Mouse (Mus musculus) forebrain, embryonic 14.5 days (tissue): ENCODE results near the gene Pex11b. TPM values are rescaled to one million over a fixed set of nuclear protein-coding genes. Genes with fewer than 3 reads are reported as not detected.

Experiments used
- ATAC-seq: fragments of 200-750 bp; cut with Nextera tagmentation; 2 replicates; pipeline ENCODE4 v1.8.0; 2017; ENCODE audit warnings: mild to moderate bottlenecking, moderate library complexity
- DNase-seq: peaks from one replicate; pipeline ENCODE4 v3.0.0-alpha.2; 2015; ENCODE audit warnings: low spot score
- H3K27ac ChIP-seq: fragments of 300-500 bp; sonication (generic); 2 replicates; pipeline ENCODE4 v1.5.1; 2014; ENCODE audit warnings: low read depth, mild to moderate bottlenecking, control low read depth, low read length, moderate library complexity
- H3K27me3 ChIP-seq: fragments of 300-500 bp; sonication (generic); replicated peaks from 2 replicates; pipeline ENCODE4 v1.6.1; 2014; ENCODE audit warnings: low read length, control low read depth, mixed read lengths; ENCODE audit not compliant: control insufficient read depth, insufficient read depth
- H3K36me3 ChIP-seq: fragments of 300-500 bp; sonication (generic); 2 replicates; pipeline ENCODE4 v1.6.1; 2014; ENCODE audit warnings: low read length, control low read depth; ENCODE audit not compliant: control insufficient read depth, insufficient read depth
- H3K4me1 ChIP-seq: fragments of 300-500 bp; sonication (generic); 2 replicates; pipeline ENCODE4 v1.6.1; 2014; ENCODE audit warnings: antibody characterized with exemption, low read length, control low read depth; ENCODE audit not compliant: control insufficient read depth, insufficient read depth
- H3K4me2 ChIP-seq: fragments of 300-500 bp; sonication (generic); 2 replicates; pipeline ENCODE4 v1.6.1; 2014; ENCODE audit warnings: mild to moderate bottlenecking, control low read depth, low read length
- H3K4me3 ChIP-seq: fragments of 300-500 bp; sonication (generic); 2 replicates; pipeline ENCODE4 v1.5.1; 2014; ENCODE audit warnings: low read depth, low read length, control low read depth
- H3K9ac ChIP-seq: fragments of 300-500 bp; sonication (generic); 2 replicates; pipeline ENCODE4 v1.6.1; 2014; ENCODE audit warnings: mild to moderate bottlenecking, low read length, control low read depth, moderate library complexity
- H3K9me3 ChIP-seq: fragments of 300-500 bp; sonication (generic); replicated peaks from 2 replicates; pipeline ENCODE4 v1.6.1; 2016; ENCODE audit warnings: low read length, control low read depth, mixed read lengths; ENCODE audit not compliant: control insufficient read depth
- WGBS: fragments of 180-500 bp; shearing (Covaris S2); extraction: QIAGEN DNeasy Blood & Tissue Kit; methylation state at CpG from one replicate; pipeline ENCODE4 v1.1.7; 2014; 5-methylcytosine and 5-hydroxymethylcytosine counted together
- polyA plus RNA-seq: library from polyadenylated mRNA; unstranded; fragments of >200 nt; fragmentation: Nextera tagmentation; extraction: Ambion mirVana; gene quantifications from 2 replicates; pipeline ENCODE4 v1.2.1, GENCODE M21; 2014

Pex11b gene
- polyA plus RNA-seq, 1 experiment from 2014 or later: 64.4 TPM

- 92% methylated on average over 5 of the region's 5 CpGs for WGBS
- Histone ChIP-seq H3K9me3 (no peaks in the 10 kb centered on the region), H3K36me3 (no peaks in the 10 kb centered on the region), H3K4me2 (no peak overlapping the region), H3K4me3 (no peak overlapping the region), H3K27ac (no peak overlapping the region), H3K9ac (no peak overlapping the region), H3K27me3 (no peaks in the 10 kb centered on the region; the same call in none of the 2 replicates), H3K4me1 (peaks cover 2% of the 10 kb centered on the region; the same call in 1 of the 2 replicates)
- DNase-seq (no peak), ATAC-seq (no peak)
These were observed 31.7 kb downstream of the Pex11b start for GRCm38 (mm10) chr3:96666916-96667315.

- 48% methylated on average over 1 of the region's 1 CpGs for WGBS
- H3K9ac ChIP-seq: no peak overlapping the region
- no peak for ATAC-seq
- H3K9me3 ChIP-seq: no peaks in the 10 kb centered on the region
- no peak overlapping the region for H3K4me3 ChIP-seq
- H3K4me2 ChIP-seq: no peak overlapping the region
- no peak for DNase-seq
- no peaks in the 10 kb centered on the region; the same call in none of the 2 replicates for H3K27me3 ChIP-seq
- no peaks in the 10 kb centered on the region for H3K36me3 ChIP-seq
- peaks cover 2% of the 10 kb centered on the region; the same call in 1 of the 2 replicates for H3K4me1 ChIP-seq
- H3K27ac ChIP-seq: no peak overlapping the region
These were observed 32.1 kb downstream of the Pex11b start for GRCm38 (mm10) chr3:96667316-96667715.

DNA sequence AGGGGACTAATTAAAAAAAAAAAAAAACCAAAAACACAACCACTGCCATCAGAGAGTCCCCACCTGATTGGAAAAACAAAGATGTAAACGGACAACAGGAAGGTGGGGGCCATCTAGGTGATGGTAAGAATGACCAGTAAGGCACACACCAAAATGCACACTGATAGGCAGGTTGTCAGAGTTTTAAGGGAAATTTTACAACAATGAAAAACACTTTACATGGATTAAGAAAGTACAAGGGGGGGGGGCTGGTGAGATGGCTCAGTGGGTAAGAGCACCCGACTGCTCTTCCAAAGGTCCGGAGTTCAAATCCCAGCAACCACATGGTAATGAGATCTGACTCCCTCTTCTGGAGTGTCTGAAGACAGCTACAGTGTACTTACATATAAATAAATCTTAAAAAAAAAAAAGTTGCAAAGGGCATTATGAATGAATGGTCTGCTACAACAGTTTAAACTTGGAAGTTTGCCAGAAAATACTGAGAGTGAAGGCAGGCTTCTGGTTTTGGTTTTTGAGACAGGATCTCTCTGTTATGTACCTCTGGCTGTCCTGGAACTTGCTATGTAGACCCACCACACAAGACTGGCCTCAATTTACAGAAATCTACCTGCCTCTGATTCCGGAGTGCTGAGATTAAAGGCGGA, 33.4 kb downstream of the Pex11b start:
- Histone ChIP-seq H3K36me3 (no peaks in the 10 kb centered on the region), H3K9ac (no peak overlapping the region), H3K4me1 (peaks cover 2% of the 10 kb centered on the region; the same call in 1 of the 2 replicates), H3K27ac (no peak overlapping the region), H3K9me3 (no peaks in the 10 kb centered on the region), H3K4me2 (no peak overlapping the region), H3K4me3 (no peak overlapping the region), H3K27me3 (no peaks in the 10 kb centered on the region; the same call in none of the 2 replicates)
- no peak for ATAC-seq
- 95% methylated on average over 5 of the region's 5 CpGs for WGBS
- no peak for DNase-seq

DNA sequence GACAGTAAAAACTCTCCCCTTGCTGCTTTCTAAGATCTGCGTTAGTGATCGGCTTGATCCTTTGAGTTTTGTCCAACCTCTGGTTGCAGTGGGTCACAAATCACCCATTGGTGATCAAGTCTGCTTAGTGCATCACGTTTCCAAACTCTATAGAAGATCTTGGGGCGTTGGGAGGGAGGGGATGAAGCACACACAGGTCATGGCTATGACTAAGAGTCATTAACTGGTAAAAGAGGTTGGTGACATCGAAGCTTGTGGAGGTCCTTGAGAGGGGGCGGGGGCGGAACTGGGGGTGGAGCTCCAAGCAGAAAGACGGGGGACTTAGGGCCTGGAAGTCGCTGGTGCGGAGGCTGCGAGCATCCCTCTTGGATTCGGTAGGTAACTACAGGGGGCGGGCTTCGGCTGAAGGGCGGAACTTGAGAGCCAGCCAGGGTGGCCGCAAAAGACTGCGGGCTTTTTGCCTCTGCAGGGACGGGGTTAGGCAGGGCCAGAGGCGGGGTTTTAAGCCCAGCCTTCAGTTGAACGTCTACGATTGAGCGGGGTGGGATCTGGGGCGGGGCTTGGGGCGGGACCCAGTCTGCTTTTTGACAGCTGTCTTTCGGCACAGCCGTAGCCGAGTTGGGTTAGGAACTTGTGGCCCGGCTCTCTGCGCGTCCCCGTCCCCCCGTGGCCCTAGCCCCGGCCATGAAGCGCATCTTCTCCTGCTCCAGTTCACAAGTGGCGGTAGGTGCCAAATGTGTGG, 34.7 kb downstream of the Pex11b start, which contains the start of gene Ankrd35:
TSS of gene Ankrd35 (plus strand) at position 405 of the 742 bp plus-strand sequence.
- Histone ChIP-seq H3K27ac (no peak within 1 kb of the TSS), H3K9ac (peak within 1 kb of the TSS; percentile 52), H3K36me3 (no peaks in the 10 kb centered on the region), H3K4me1 (peaks cover 2% of the 10 kb centered on the region; the same call in 1 of the 2 replicates), H3K27me3 (no peaks in the 10 kb centered on the region; the same call in none of the 2 replicates), H3K4me2 (peak within 1 kb of the TSS; percentile 69), H3K9me3 (no peaks in the 10 kb centered on the region), H3K4me3 (peak within 1 kb of the TSS; percentile 37)
- 6% methylated on average over 35 of the region's 35 CpGs for WGBS
- peak; percentile 89 for ATAC-seq
- DNase-seq: peak; percentile 81

- Histone ChIP-seq H3K9me3 (no peaks in the 10 kb centered on the region), H3K9ac (no peak overlapping the region), H3K27me3 (no peaks in the 10 kb centered on the region; the same call in none of the 2 replicates), H3K4me1 (peaks cover 2% of the 10 kb centered on the region; the same call in 1 of the 2 replicates), H3K36me3 (no peaks in the 10 kb centered on the region), H3K4me2 (no peak overlapping the region), H3K27ac (no peak overlapping the region), H3K4me3 (no peak overlapping the region)
- DNase-seq (no peak), ATAC-seq (no peak)
- WGBS: 96% methylated on average over 5 of the region's 5 CpGs
These were observed 36.3 kb downstream of the Pex11b start for GRCm38 (mm10) chr3:96671519-96671918.

- H3K27ac ChIP-seq: no peak overlapping the region
- 67% methylated on average over 4 of the region's 4 CpGs for WGBS
These were observed 38.3 kb downstream of the Pex11b start for GRCm38 (mm10) chr3:96673514-96673913.

GRCm38 (mm10) chr3:96674442-96674841, 39.3 kb downstream of the Pex11b start:
- ATAC-seq: no peak
- no peak overlapping the region for H3K27ac ChIP-seq
- no peaks in the 10 kb centered on the region; the same call in none of the 2 replicates for H3K27me3 ChIP-seq
- no peak overlapping the region for H3K4me3 ChIP-seq
- peaks cover 2% of the 10 kb centered on the region; the same call in 1 of the 2 replicates for H3K4me1 ChIP-seq
- no peaks in the 10 kb centered on the region for H3K36me3 ChIP-seq
- 77% methylated on average over 8 of the region's 8 CpGs for WGBS
- DNase-seq: no peak
- H3K4me2 ChIP-seq: no peak overlapping the region
- no peaks in the 10 kb centered on the region for H3K9me3 ChIP-seq
- H3K9ac ChIP-seq: no peak overlapping the region

More at GRCm38 (mm10) chr3:96673514-96673913, 38.3 kb downstream of the Pex11b start:
- Histone ChIP-seq H3K4me2 (no peak overlapping the region), H3K9me3 (no peaks in the 10 kb centered on the region), H3K27me3 (no peaks in the 10 kb centered on the region; the same call in none of the 2 replicates), H3K4me1 (peaks cover 2% of the 10 kb centered on the region; the same call in 1 of the 2 replicates), H3K9ac (no peak overlapping the region), H3K4me3 (no peak overlapping the region), H3K36me3 (no peaks in the 10 kb centered on the region)
- ATAC-seq (no peak), DNase-seq (no peak)

- Histone ChIP-seq H3K27me3 (no peaks in the 10 kb centered on the region; the same call in none of the 2 replicates), H3K4me1 (no peaks in the 10 kb centered on the region), H3K4me3 (no peak overlapping the region), H3K27ac (no peak overlapping the region), H3K9ac (no peak overlapping the region), H3K36me3 (no peaks in the 10 kb centered on the region), H3K4me2 (no peak overlapping the region), H3K9me3 (no peaks in the 10 kb centered on the region)
- DNase-seq: no peak
- WGBS: 78% methylated on average over 3 of the region's 3 CpGs
- no peak for ATAC-seq
These were observed 40.0 kb downstream of the Pex11b start for GRCm38 (mm10) chr3:96675171-96675570.
